Mouse (Mus musculus): ENCODE measurements around the gene Agpat1. TPM values are rescaled to one million over a fixed set of nuclear protein-coding genes. Genes with fewer than 3 reads are reported as not detected.

The Agpat1 gene
- total and polyA plus RNA-seq, 3 experiments, result 11.2 to 47.4 (median 44.4) TPM

- Histone ChIP-seq H3K9me3 (replicated peaks; ENCODE audit: low read length) (peaks cover 10% of the 10 kb centered on the region), H3K27me3 (replicated peaks) (peaks cover 55% of the 10 kb centered on the region), H3K9ac (ENCODE audit: insufficient read depth, low read depth) (no peak overlapping the region), H3K27ac (ENCODE audit: insufficient read depth, low read depth) (no peak overlapping the region), H3K4me2 (ENCODE audit: insufficient read depth, low read depth, poor library complexity, severe bottlenecking) (no peak overlapping the region), H3K36me3 (replicated peaks in 1 of 2; ENCODE audit: control insufficient read depth in 1 of 2, insufficient read depth in 1 of 2, low read length in 1 of 2) (no peaks in the 10 kb centered on the region), H3K4me3 (replicated peaks in 1 of 3; ENCODE audit: low read depth in 2 of 3, low read length in 2 of 3, poor library complexity in 1 of 3) (no peak overlapping the region), H3K79me2 (replicated peaks; ENCODE audit: control insufficient read depth, extremely low read depth, insufficient read depth, poor library complexity, severe bottlenecking) (no peaks in the 10 kb centered on the region), H3K4me1 (ENCODE audit: control insufficient read depth in 1 of 2, insufficient read depth in 2 of 2) (peaks cover 0 to 9% of the 10 kb centered on the region in 2 experiments; a peak in 2 of 4 replicates)
- TF ChIP-seq TCF12 (IDR thresholded peaks at IDR 0.05; ENCODE audit: low read depth, low read length) (no peak), ZC3H11A (IDR thresholded peaks at IDR 0.05; ENCODE audit: low read depth, low read length) (no peak), NELFE (IDR thresholded peaks at IDR 0.05; ENCODE audit: low read depth, low read length) (no peak), MXI1 (IDR thresholded peaks at IDR 0.05; ENCODE audit: low read depth, low read length) (no peak), NRF1 (IDR thresholded peaks at IDR 0.05; ENCODE audit: low read depth, low read length) (no peak), JUND (conservative IDR thresholded peaks at IDR 0.05; ENCODE audit: low read depth, low read length) (no peak), JUN (IDR thresholded peaks at IDR 0.05; ENCODE audit: insufficient read depth, low read depth, low read length) (no peak)
- in situ Hi-C loops (cut with MboI; ENCODE audit: low pct_ligation_motif_present, low pct_unique_long_range_greater_than_20kb, low sequenced_read_pairs), result loop anchor here (5.0 kb wide), 1 partner anchor 53 kb away; the partner anchor contains the start of gene Egfl8
- DNase-seq (ENCODE audit: extremely low read depth), result no peak
- dilution Hi-C loops (cut with MboI; ENCODE audit: extremely low pct_ligation_motif_present, extremely low pct_unique_long_range_greater_than_20kb, low sequenced_read_pairs), result no loop called here
These were observed 39.3 kb upstream of the Agpat1 start for GRCm38 (mm10) chr17:34564796-34565195.

GRCm38 (mm10) chr17:34567311-34567710 is 36.8 kb upstream of the Agpat1 start:
- H3K36me3 ChIP-seq (replicated peaks in 1 of 2; ENCODE audit: control insufficient read depth in 1 of 2, insufficient read depth in 1 of 2, low read length in 1 of 2), result no peaks in the 10 kb centered on the region
- in situ Hi-C loops (cut with MboI; ENCODE audit: low pct_ligation_motif_present, low pct_unique_long_range_greater_than_20kb, low sequenced_read_pairs), result loop anchor here (5.0 kb wide), 1 partner anchor 50 kb away; the partner anchor contains the start of gene Egfl8
- H3K4me3 ChIP-seq (replicated peaks in 1 of 3; ENCODE audit: low read depth in 2 of 3, low read length in 2 of 3, poor library complexity in 1 of 3), result no peak overlapping the region
- H3K4me1 ChIP-seq (ENCODE audit: control insufficient read depth in 1 of 2, insufficient read depth in 2 of 2), result no peaks in the 10 kb centered on the region
- no peaks in the 10 kb centered on the region for H3K79me2 ChIP-seq (replicated peaks; ENCODE audit: control insufficient read depth, extremely low read depth, insufficient read depth, poor library complexity, severe bottlenecking)
- no peak overlapping the region for H3K4me2 ChIP-seq (ENCODE audit: insufficient read depth, low read depth, poor library complexity, severe bottlenecking)
- H3K9me3 ChIP-seq (replicated peaks; ENCODE audit: low read length), result peaks cover 14% of the 10 kb centered on the region
- dilution Hi-C loops (cut with MboI; ENCODE audit: extremely low pct_ligation_motif_present, extremely low pct_unique_long_range_greater_than_20kb, low sequenced_read_pairs), result no loop called here
- no peak for DNase-seq (ENCODE audit: extremely low read depth)
- H3K27ac ChIP-seq (ENCODE audit: insufficient read depth, low read depth), result no peak overlapping the region
- H3K9ac ChIP-seq (ENCODE audit: insufficient read depth, low read depth), result no peak overlapping the region
- peaks cover 63% of the 10 kb centered on the region for H3K27me3 ChIP-seq (replicated peaks)
- no peak for TF ChIP-seq MEF2A (IDR thresholded peaks at IDR 0.05; ENCODE audit: borderline replicate concordance, low read depth, low read length)
- TF ChIP-seq GABPA (IDR thresholded peaks at IDR 0.05; ENCODE audit: insufficient replicate concordance, low read depth, low read length), result no peak
- TF ChIP-seq MAX (IDR thresholded peaks at IDR 0.05; ENCODE audit: low read length), result no peak
- TF ChIP-seq CTCF (conservative IDR thresholded peaks at IDR 0.05 in 1 of 2, IDR thresholded peaks at IDR 0.05 in 1 of 2; ENCODE audit: low read depth in 2 of 2, low read length in 2 of 2), result no peak
- TF ChIP-seq BHLHE40 (IDR thresholded peaks at IDR 0.05; ENCODE audit: low read depth, low read length), result no peak
- TF ChIP-seq SIN3A (IDR thresholded peaks at IDR 0.05; ENCODE audit: low read length), result no peak
- no peak for TF ChIP-seq SMC3 (IDR thresholded peaks at IDR 0.05; ENCODE audit: low read depth, low read length)
- TF ChIP-seq JUND (conservative IDR thresholded peaks at IDR 0.05; ENCODE audit: low read depth, low read length), result no peak
- TF ChIP-seq UBTF (IDR thresholded peaks at IDR 0.05; ENCODE audit: low read depth, low read length), result no peak
- no peak for TF ChIP-seq PAX5 (IDR thresholded peaks at IDR 0.05; ENCODE audit: low read length)
- no peak for TF ChIP-seq HCFC1 (IDR thresholded peaks at IDR 0.05; ENCODE audit: low read depth, low read length)
- TF ChIP-seq EP300 (IDR thresholded peaks at IDR 0.05; ENCODE audit: low read length), result no peak
